Mouse (Mus musculus) hindbrain, embryonic 13.5 days (tissue): ENCODE measurements around the gene Ggn. TPM values are rescaled to one million over a fixed set of nuclear protein-coding genes. Genes with fewer than 3 reads are reported as not detected.
"Not testable (repeated sequence)": the region's sequence is repeated elsewhere in the genome, so short reads cannot be mapped to it uniquely, and the experiment has no call there.

Source experiments
- ATAC-seq: fragments of 200-750 bp; cut with Nextera tagmentation; 2 replicates; pipeline ENCODE4 v1.8.0; 2017; ENCODE audit warnings: moderate TSS enrichment; ENCODE audit not compliant: low FRiP score
- H3K27ac ChIP-seq: fragments of 300-500 bp; sonication (generic); 2 replicates; pipeline ENCODE4 v1.5.1; 2015; ENCODE audit warnings: inconsistent platforms, mild to moderate bottlenecking, moderate library complexity
- H3K27me3 ChIP-seq: fragments of 300-500 bp; sonication (generic); 2 replicates; pipeline ENCODE4 v1.6.1; 2015; ENCODE audit warnings: mild to moderate bottlenecking, inconsistent platforms
- H3K36me3 ChIP-seq: fragments of 300-500 bp; sonication (generic); 2 replicates; pipeline ENCODE4 v1.6.1; 2015; ENCODE audit warnings: mild to moderate bottlenecking, inconsistent platforms
- H3K4me1 ChIP-seq: fragments of 300-500 bp; sonication (generic); replicated peaks from 2 replicates; pipeline ENCODE4 v1.6.1; 2015; ENCODE audit warnings: inconsistent platforms
- H3K4me2 ChIP-seq: fragments of 300-500 bp; sonication (generic); 2 replicates; pipeline ENCODE4 v1.6.1; 2015; ENCODE audit warnings: inconsistent platforms, mild to moderate bottlenecking, moderate library complexity
- H3K4me3 ChIP-seq: fragments of 300-500 bp; sonication (generic); 2 replicates; pipeline ENCODE4 v1.5.1; 2015; ENCODE audit warnings: mild to moderate bottlenecking, inconsistent platforms
- H3K9ac ChIP-seq: fragments of 300-500 bp; sonication (generic); 2 replicates; pipeline ENCODE4 v1.6.1; 2015; ENCODE audit warnings: mild to moderate bottlenecking, inconsistent platforms
- H3K9me3 ChIP-seq: fragments of 300-500 bp; sonication (generic); 2 replicates; pipeline ENCODE4 v1.6.1; 2016; ENCODE audit warnings: inconsistent platforms
- WGBS: fragments of 180-500 bp; shearing (Covaris S2); methylation state at CpG from one replicate; pipeline ENCODE4 v1.1.7; 2015; 5-methylcytosine and 5-hydroxymethylcytosine counted together
- polyA plus RNA-seq: library from polyadenylated mRNA; unstranded; fragments of >200 nt; fragmentation: Nextera tagmentation; extraction: Ambion mirVana; gene quantifications from 2 replicates; pipeline ENCODE4 v1.2.1, GENCODE M21; 2015

Gene Ggn
- polyA plus RNA-seq, 1 experiment from 2014 or later = 0.49 TPM

- H3K9me3 ChIP-seq, H3K4me2 ChIP-seq, H3K27me3 ChIP-seq, H3K36me3 ChIP-seq, H3K9ac ChIP-seq, H3K4me3 ChIP-seq, H3K27ac ChIP-seq, ATAC-seq, H3K4me1 ChIP-seq: not testable (repeated sequence)
- 94% methylated on average over 1 of the region's 1 CpGs for WGBS
Observed at GRCm38 (mm10) chr7:29194230-29194629, 24.2 kb downstream of the Ggn start.

GRCm38 (mm10) chr7:29202577-29202976, 32.6 kb downstream of the Ggn start:
- Histone ChIP-seq H3K36me3 (no peaks in the 10 kb centered on the region), H3K4me2 (no peak overlapping the region), H3K27me3 (0 out of 2 replicates have a peak, but pooled peaks cover 4% of the 10 kb centered on the region), H3K9me3 (no peaks in the 10 kb centered on the region), H3K4me3 (no peak overlapping the region), H3K27ac (no peak overlapping the region), H3K4me1 (no peaks in the 10 kb centered on the region), H3K9ac (no peak overlapping the region)
- WGBS = 86% methylated on average over 6 of the region's 6 CpGs
- no peak for ATAC-seq

DNA sequence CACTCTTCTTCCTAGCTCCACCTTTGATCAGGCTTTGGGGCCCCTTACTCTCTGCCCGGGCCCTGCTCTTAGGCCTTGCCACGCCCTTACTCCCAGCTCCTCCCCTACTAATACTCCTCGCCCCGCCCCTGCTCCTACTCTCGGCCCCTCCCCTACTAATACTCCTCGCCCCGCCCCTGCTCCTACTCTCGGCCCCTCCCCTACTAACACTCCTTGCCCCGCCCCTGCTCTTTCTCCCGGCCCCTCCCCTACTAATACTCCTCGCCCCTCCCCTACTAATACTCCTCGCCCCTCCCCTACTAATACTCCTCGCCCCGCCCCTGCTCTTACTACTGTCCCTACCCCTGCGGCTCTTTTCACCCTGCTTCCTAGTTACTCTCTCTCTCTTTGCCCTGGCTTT, 41.0 kb downstream of the Ggn start:
- Histone ChIP-seq H3K4me2 (peak overlapping the region; percentile 48), H3K4me1 (peaks cover 20% of the 10 kb centered on the region; the same call in 1 of the 2 replicates), H3K4me3 (peak overlapping the region; percentile 30), H3K27me3 (peaks cover 19% of the 10 kb centered on the region)
- WGBS = 30% methylated on average over 12 of the region's 15 CpGs
- H3K36me3 ChIP-seq, H3K9me3 ChIP-seq, ATAC-seq, H3K27ac ChIP-seq, H3K9ac ChIP-seq: not testable (repeated sequence)

GRCm38 (mm10) chr7:29211415-29212198, 41.6 kb downstream of the Ggn start:
- 5% methylated on average over 34 of the region's 34 CpGs for WGBS

GRCm38 (mm10) chr7:29212199-29212765, 42.3 kb downstream of the Ggn start:
- no peaks in the 10 kb centered on the region for H3K36me3 ChIP-seq
- peak overlapping the region; percentile 48 for H3K4me2 ChIP-seq
- no peak for ATAC-seq
- no peak overlapping the region for H3K27ac ChIP-seq
- H3K27me3 ChIP-seq = peaks cover 19% of the 10 kb centered on the region
- H3K4me1 ChIP-seq = peaks cover 20% of the 10 kb centered on the region; the same call in 1 of the 2 replicates
- no peak overlapping the region for H3K9ac ChIP-seq
- H3K9me3 ChIP-seq = no peaks in the 10 kb centered on the region
- H3K4me3 ChIP-seq = peak overlapping the region; percentile 30
- 16% methylated on average over 26 of the region's 26 CpGs for WGBS

More at GRCm38 (mm10) chr7:29211415-29212198, 41.6 kb downstream of the Ggn start:
- peak overlapping the region; percentile 30 for H3K4me3 ChIP-seq
- H3K4me2 ChIP-seq = peak overlapping the region; percentile 48
- peak; percentile 50 for ATAC-seq
- H3K27ac ChIP-seq = no peak overlapping the region
- H3K36me3 ChIP-seq = no peaks in the 10 kb centered on the region
- no peak overlapping the region for H3K9ac ChIP-seq
- H3K27me3 ChIP-seq = peaks cover 19% of the 10 kb centered on the region
- H3K9me3 ChIP-seq = no peaks in the 10 kb centered on the region
- peaks cover 20% of the 10 kb centered on the region; the same call in 1 of the 2 replicates for H3K4me1 ChIP-seq

DNA sequence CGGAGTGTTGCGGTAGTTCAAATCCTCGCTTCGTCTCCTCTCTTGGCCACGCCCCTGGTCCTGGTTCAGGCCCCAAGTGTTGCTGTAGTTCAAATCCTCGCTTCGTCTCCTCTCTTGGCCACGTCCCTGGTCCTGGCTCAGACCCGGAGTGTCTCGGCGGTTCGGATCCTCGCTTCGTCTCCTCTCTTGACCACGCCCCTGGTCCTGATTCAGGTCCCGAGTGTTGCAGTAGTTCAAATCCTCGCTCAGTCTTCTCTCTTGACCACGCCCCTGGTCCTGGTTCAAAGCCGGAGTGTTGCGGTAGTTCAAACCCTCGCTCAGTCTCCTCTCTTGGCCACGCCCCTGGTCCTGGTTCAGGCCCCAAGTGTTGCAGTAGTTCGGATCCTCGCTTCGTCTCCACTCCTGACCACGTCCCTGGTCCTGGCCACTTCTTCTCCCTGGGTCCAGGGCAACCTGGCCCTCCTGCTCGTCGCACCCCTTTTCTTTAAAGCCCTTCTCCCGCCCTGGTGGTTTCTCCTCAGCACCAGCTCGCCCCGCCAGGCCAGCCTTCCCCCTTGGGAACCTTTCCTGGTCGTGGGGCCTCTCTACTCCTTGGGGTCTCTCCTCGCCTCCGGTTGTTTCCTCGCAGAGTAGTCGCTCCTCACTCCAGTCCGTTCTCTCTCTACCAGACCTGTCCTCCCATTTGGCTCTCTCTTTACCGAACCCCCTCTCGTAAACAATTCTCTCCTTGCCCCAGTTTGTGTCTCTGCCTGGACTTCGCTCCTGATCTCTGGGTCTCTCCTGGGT, 43.0 kb downstream of the Ggn start:
- WGBS = 17% methylated on average over 40 of the region's 40 CpGs
- H3K9me3 ChIP-seq, H3K36me3 ChIP-seq, H3K9ac ChIP-seq, H3K27ac ChIP-seq: not testable (repeated sequence)
- Histone ChIP-seq H3K4me1 (peaks cover 20% of the 10 kb centered on the region; the same call in 1 of the 2 replicates), H3K27me3 (peaks cover 19% of the 10 kb centered on the region), H3K4me3 (peak overlapping the region; percentile 29), H3K4me2 (peak overlapping the region; percentile 48)
- peak; percentile 22; the same call in 1 of the 2 replicates for ATAC-seq

GRCm38 (mm10) chr7:29213675-29214082, 43.7 kb downstream of the Ggn start, which contains the start of gene Catsperg1:
Gene Catsperg1, minus strand, starts transcription at chr7:29214035.
- Histone ChIP-seq H3K4me3 (peak within 1 kb of the TSS; percentile 29), H3K4me1 (peaks cover 20% of the 10 kb centered on the region; the same call in 1 of the 2 replicates), H3K9me3 (no peaks in the 10 kb centered on the region), H3K27ac (no peak within 1 kb of the TSS), H3K27me3 (peaks cover 20% of the 10 kb centered on the region), H3K9ac (no peak within 1 kb of the TSS), H3K4me2 (peak within 1 kb of the TSS; percentile 48), H3K36me3 (no peaks in the 10 kb centered on the region)
- ATAC-seq = peak; percentile 78
- under 1% methylated on average over 20 of the region's 20 CpGs for WGBS

GRCm38 (mm10) chr7:29214236-29214635, 44.2 kb downstream of the Ggn start:
- H3K27me3 ChIP-seq = peaks cover 22% of the 10 kb centered on the region
- ATAC-seq = no peak
- 50% methylated on average over 2 of the region's 2 CpGs for WGBS
- H3K9ac ChIP-seq = no peak overlapping the region
- no peak overlapping the region for H3K4me3 ChIP-seq
- H3K4me1 ChIP-seq = peaks cover 20% of the 10 kb centered on the region; the same call in 1 of the 2 replicates
- peak overlapping the region; percentile 48; the same call in 1 of the 2 replicates for H3K4me2 ChIP-seq
- no peaks in the 10 kb centered on the region for H3K36me3 ChIP-seq
- no peak overlapping the region for H3K27ac ChIP-seq
- no peaks in the 10 kb centered on the region for H3K9me3 ChIP-seq

- no peak for ATAC-seq
- Histone ChIP-seq H3K27me3 (peaks cover 22% of the 10 kb centered on the region), H3K36me3 (no peaks in the 10 kb centered on the region), H3K27ac (no peak overlapping the region), H3K4me3 (no peak overlapping the region), H3K9me3 (no peaks in the 10 kb centered on the region), H3K9ac (no peak overlapping the region), H3K4me2 (no peak overlapping the region), H3K4me1 (peaks cover 20% of the 10 kb centered on the region; the same call in 1 of the 2 replicates)
- WGBS = 41% methylated on average over 15 of the region's 15 CpGs
Observed at GRCm38 (mm10) chr7:29214846-29215245, 44.8 kb downstream of the Ggn start.

Other genes starting within 250 kb of the Ggn start
- gene Actn4, start 207.9 kb upstream of the Ggn start, polyA plus RNA-seq = 136 and 138 TPM in 2 replicates
- 315 and 332 TPM in 2 replicates for gene Eif3k, start 188.3 kb upstream of the Ggn start, polyA plus RNA-seq
- gene Map4k1, start 188.2 kb upstream of the Ggn start, polyA plus RNA-seq = 4.1 and 6.4 TPM in 2 replicates
- 8.5 and 9.8 TPM in 2 replicates for gene Ryr1, start 45.0 kb upstream of the Ggn start, polyA plus RNA-seq
- gene Rasgrp4, start 35.4 kb upstream of the Ggn start, polyA plus RNA-seq = 0.48 and 0.68 TPM in 2 replicates
- gene Fam98c, start 14.0 kb upstream of the Ggn start, polyA plus RNA-seq = 24.7 and 24.8 TPM in 2 replicates
- 7.1 and 8.2 TPM in 2 replicates for gene Spred3, start 201 bp downstream of the Ggn start, polyA plus RNA-seq
- gene Psmd8, start 10.5 kb downstream of the Ggn start, polyA plus RNA-seq = 303 and 305 TPM in 2 replicates
- gene Catsperg1, start 43.8 kb downstream of the Ggn start, polyA plus RNA-seq = 2.0 and 3.6 TPM in 2 replicates
- 0.43 and 0.57 TPM in 2 replicates for gene Kcnk6, start 62.3 kb downstream of the Ggn start, polyA plus RNA-seq
- 79.0 and 79.8 TPM in 2 replicates for gene Yif1b, start 68.1 kb downstream of the Ggn start, polyA plus RNA-seq
- gene 2200002D01Rik, start 78.3 kb downstream of the Ggn start, polyA plus RNA-seq = 1.7 and 2.1 TPM in 2 replicates
- gene Spint2, start 111.7 kb downstream of the Ggn start, polyA plus RNA-seq = 42.4 and 44.0 TPM in 2 replicates
- gene Ppp1r14a, start 119.1 kb downstream of the Ggn start, polyA plus RNA-seq = 8.6 and 13.1 TPM in 2 replicates
- 187 and 197 TPM in 2 replicates for gene Dpf1, start 133.7 kb downstream of the Ggn start, polyA plus RNA-seq